Mouse (Mus musculus) megakaryocyte, embryonic 14.5 days (primary cell): ENCODE data around the gene A830031A19Rik. TPM values are rescaled to one million over a fixed set of nuclear protein-coding genes. Genes with fewer than 3 reads are reported as not detected.

Source experiments
- H3K27me3 ChIP-seq: replicated peaks from 2 replicates; pipeline ENCODE3; 2012; ENCODE audit warnings: inconsistent platforms
- H3K36me3 ChIP-seq: replicated peaks from 2 replicates; pipeline ENCODE3; 2012; ENCODE audit warnings: low read length, inconsistent platforms, mixed read lengths
- H3K4me1 ChIP-seq: 2 replicates; pipeline ENCODE4 v1.6.1; 2012; ENCODE audit warnings: inconsistent platforms
- H3K4me3 ChIP-seq: replicated peaks from 2 replicates; pipeline ENCODE3; 2012; ENCODE audit warnings: moderate library complexity, mild to moderate bottlenecking, inconsistent platforms
- H3K9me3 ChIP-seq: 2 replicates; pipeline ENCODE4 v1.6.1; 2012; ENCODE audit warnings: inconsistent platforms
- FLI1 ChIP-seq: IDR thresholded peaks from 2 replicates; pipeline ENCODE4 v1.6.1; 2012; ENCODE audit warnings: low read length, inconsistent platforms, mixed read lengths
- GATA1 ChIP-seq: IDR thresholded peaks from 3 replicates; pipeline ENCODE4 v1.6.1; 2012; ENCODE audit warnings: mixed read lengths, low read length, inconsistent platforms, borderline replicate concordance
- polyA plus RNA-seq: library from polyadenylated mRNA; stranded (reverse); fragments of >175 nt; gene quantifications from 2 replicates; pipeline ENCODE4 v1.2.3, GENCODE M21; 2012; ENCODE audit warnings: low replicate concordance; ENCODE audit not compliant: insufficient read depth

The A830031A19Rik gene
- polyA plus RNA-seq, 1 experiment: not detected

DNA sequence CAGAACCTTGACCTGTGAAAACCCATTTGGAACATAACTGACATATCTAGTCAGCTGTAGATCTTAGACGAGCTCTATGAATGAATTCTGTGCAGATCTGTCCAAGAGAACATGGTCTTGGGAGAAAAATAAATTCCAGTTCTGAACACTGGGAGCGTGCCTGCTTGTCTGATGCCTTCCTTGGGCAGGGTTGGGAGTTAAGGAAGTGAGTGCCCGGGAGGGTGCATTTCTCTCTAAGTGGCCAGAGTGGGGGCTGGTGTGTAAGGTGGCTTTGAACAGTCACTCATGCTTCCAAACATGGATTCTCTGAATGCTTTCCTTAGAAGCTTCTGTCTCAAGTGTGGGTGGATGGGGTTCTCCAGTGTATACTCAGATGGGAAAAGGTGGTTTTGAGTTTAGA is 34.1 kb upstream of the A830031A19Rik start:
- Histone ChIP-seq H3K9me3 (no peaks in the 10 kb centered on the region), H3K4me3 (no peak overlapping the region), H3K27me3 (no peaks in the 10 kb centered on the region), H3K36me3 (peaks cover 2% of the 10 kb centered on the region), H3K4me1 (peaks cover 43% of the 10 kb centered on the region)
- TF ChIP-seq GATA1 (no peak), FLI1 (no peak)

- TF ChIP-seq FLI1 (no peak), GATA1 (no peak)
- Histone ChIP-seq H3K9me3 (no peaks in the 10 kb centered on the region), H3K4me3 (no peak overlapping the region), H3K36me3 (peaks cover 2% of the 10 kb centered on the region), H3K4me1 (peaks cover 47% of the 10 kb centered on the region), H3K27me3 (no peaks in the 10 kb centered on the region)
Observed at GRCm38 (mm10) chr11:24107414-24107813, 32.6 kb upstream of the A830031A19Rik start.

DNA sequence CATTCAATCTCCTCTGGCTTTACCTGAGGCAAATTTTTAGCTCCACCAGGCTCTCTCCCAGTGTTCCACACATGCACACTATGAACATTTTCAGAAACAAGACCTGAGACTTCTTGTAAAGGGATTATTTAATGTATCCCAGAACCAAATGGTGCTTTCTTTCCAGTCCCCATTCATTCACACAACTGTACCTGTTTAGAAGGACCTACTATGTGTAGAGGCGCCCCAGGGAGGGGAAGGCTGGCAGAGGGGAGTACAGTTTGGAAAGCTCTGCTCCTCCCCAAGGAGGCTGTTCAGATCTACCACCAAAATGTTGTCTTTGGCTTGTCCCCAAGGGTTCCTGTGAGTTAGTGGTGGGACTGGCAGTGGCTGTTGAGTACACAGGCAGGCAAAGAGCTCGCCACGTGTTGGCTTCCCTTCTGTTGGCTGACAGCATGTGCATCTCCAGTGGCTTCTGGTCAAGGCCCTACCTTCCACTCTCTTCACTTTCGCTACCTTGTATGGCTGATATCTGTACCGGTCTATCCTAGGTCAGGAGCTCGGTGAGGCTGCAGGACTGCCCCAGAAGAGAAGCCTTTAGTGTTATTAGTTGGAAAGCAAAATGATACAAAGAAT is 28.4 kb upstream of the A830031A19Rik start:
- TF ChIP-seq GATA1 (no peak), FLI1 (no peak)
- Histone ChIP-seq H3K4me3 (peak overlapping the region; percentile 28), H3K27me3 (no peaks in the 10 kb centered on the region), H3K4me1 (peaks cover 57% of the 10 kb centered on the region), H3K9me3 (no peaks in the 10 kb centered on the region), H3K36me3 (no peaks in the 10 kb centered on the region)

DNA sequence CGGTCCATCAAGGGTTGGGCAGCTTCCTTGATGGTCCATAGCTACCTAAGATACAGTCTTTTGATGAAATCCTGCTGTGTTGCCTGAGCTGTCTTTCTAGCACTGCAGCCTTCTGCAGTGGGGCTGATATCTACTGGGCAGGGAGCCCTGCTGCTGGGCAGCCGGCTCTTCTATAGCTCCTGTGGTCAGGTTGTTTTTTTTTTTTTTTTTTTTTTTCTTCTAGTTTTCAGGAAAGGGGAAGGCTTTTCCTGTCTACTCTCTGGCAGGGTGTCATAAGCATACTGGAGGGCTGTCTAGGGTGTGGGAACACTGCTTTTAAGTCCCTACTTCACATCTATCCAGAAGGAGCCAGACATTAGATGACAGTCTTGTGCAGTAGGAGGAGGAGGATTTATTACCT is 27.5 kb upstream of the A830031A19Rik start:
- Histone ChIP-seq H3K4me1 (peaks cover 53% of the 10 kb centered on the region), H3K4me3 (no peak overlapping the region), H3K27me3 (no peaks in the 10 kb centered on the region), H3K9me3 (no peaks in the 10 kb centered on the region), H3K36me3 (no peaks in the 10 kb centered on the region)
- TF ChIP-seq FLI1 (no peak), GATA1 (no peak)

- no peak for TF ChIP-seq FLI1
- peaks cover 52% of the 10 kb centered on the region for H3K4me1 ChIP-seq
Observed at GRCm38 (mm10) chr11:24101625-24102024, 26.8 kb upstream of the A830031A19Rik start.

GRCm38 (mm10) chr11:24100449-24101070 is 25.7 kb upstream of the A830031A19Rik start:
- no peaks in the 10 kb centered on the region for H3K9me3 ChIP-seq
- H3K36me3 ChIP-seq: no peaks in the 10 kb centered on the region
- peaks cover 47% of the 10 kb centered on the region for H3K4me1 ChIP-seq
- TF ChIP-seq GATA1 (no peak), FLI1 (no peak)
- no peak overlapping the region for H3K4me3 ChIP-seq
- H3K27me3 ChIP-seq: no peaks in the 10 kb centered on the region

More at GRCm38 (mm10) chr11:24101625-24102024, 26.8 kb upstream of the A830031A19Rik start:
- no peaks in the 10 kb centered on the region for H3K9me3 ChIP-seq
- no peak overlapping the region for H3K4me3 ChIP-seq
- no peaks in the 10 kb centered on the region for H3K36me3 ChIP-seq
- H3K27me3 ChIP-seq: no peaks in the 10 kb centered on the region

DNA sequence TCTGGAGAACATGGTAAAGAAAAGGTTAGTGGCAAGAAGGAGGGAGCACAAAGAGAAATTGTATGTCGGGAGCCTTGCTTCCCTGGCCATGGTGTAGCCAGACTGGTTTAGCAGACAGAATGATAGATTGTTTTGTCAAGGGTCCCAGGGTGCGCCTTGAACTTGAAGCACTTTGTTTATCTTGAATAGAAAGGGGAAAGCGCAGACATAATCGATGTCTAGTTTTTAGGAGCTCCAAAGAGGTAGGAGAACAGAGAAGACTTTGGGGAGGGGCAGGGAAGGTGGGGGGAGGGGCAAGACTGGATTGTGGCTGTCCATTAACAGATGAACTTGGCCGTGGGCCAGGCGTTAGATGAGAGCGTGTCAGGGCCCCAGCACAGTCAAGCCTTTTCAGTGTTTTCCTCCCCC is 25.0 kb upstream of the A830031A19Rik start:
- TF ChIP-seq FLI1 (no peak), GATA1 (no peak)
- Histone ChIP-seq H3K9me3 (no peaks in the 10 kb centered on the region), H3K27me3 (no peaks in the 10 kb centered on the region), H3K4me3 (no peak overlapping the region), H3K4me1 (peaks cover 52% of the 10 kb centered on the region), H3K36me3 (no peaks in the 10 kb centered on the region)

DNA sequence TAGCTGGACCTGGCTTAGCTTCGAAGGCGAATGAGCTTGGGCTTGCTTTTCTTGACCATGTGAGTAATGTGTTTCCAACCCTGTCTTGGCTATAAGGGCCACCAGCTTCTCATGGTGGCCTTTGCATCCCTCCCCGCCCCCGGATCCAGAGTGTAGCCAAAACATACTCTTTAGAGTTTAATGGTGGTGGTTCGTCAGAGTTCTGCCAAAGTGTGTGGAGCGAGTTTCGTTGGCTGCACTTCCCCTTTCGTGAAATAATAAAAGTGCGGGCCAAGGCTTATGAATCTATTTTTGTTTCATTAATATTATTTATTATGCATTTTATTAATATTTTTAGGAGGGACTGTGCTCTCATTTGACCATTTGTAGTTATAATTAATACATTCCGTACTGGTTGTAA is 24.4 kb upstream of the A830031A19Rik start:
- H3K4me3 ChIP-seq: no peak overlapping the region
- no peaks in the 10 kb centered on the region for H3K27me3 ChIP-seq
- H3K4me1 ChIP-seq: peaks cover 55% of the 10 kb centered on the region
- TF ChIP-seq FLI1: no peak
- no peaks in the 10 kb centered on the region for H3K36me3 ChIP-seq
- H3K9me3 ChIP-seq: no peaks in the 10 kb centered on the region

DNA sequence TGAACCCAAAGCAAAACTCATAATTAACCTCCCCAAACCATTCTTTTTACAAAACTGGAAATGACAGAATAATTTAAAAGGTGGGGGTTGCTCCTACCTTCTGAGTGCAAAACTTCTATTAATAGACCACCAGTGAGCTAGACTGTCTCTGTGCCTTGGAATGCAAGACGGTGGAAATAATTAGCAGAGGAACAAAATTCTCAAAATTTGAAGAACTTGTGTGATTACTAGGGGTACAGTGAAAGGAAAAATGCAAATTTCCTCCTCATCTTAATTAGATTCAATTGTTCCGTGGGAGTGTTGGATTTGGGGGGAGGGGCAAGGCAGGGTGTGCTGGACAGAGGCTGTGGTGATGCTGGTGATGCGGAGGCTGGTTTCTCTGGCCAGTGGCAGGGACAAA is 23.8 kb upstream of the A830031A19Rik start:
- Histone ChIP-seq H3K4me1 (peaks cover 59% of the 10 kb centered on the region), H3K36me3 (no peaks in the 10 kb centered on the region), H3K9me3 (no peaks in the 10 kb centered on the region), H3K27me3 (no peaks in the 10 kb centered on the region), H3K4me3 (no peak overlapping the region)
- TF ChIP-seq GATA1: no peak
- TF ChIP-seq FLI1: no peak

GRCm38 (mm10) chr11:24098069-24098468 is 23.2 kb upstream of the A830031A19Rik start:
- H3K9me3 ChIP-seq: no peaks in the 10 kb centered on the region
- H3K27me3 ChIP-seq: no peaks in the 10 kb centered on the region
- no peak for TF ChIP-seq GATA1
- TF ChIP-seq FLI1: no peak
- H3K4me3 ChIP-seq: no peak overlapping the region
- H3K4me1 ChIP-seq: peaks cover 53% of the 10 kb centered on the region
- H3K36me3 ChIP-seq: no peaks in the 10 kb centered on the region
